Mouse (Mus musculus) kidney, adult 2 months (tissue): ENCODE data around the gene Vps26c.

Source experiments
- CTCF ChIP-seq: fragments of 200-500 bp; conservative IDR thresholded peaks from 2 replicates; pipeline ENCODE4 v1.5.1; 2011; ENCODE audit warnings: low read depth, mild to moderate bottlenecking, control low read depth, low read length, moderate library complexity, mixed read lengths; ENCODE audit not compliant: insufficient read depth, insufficient read length
- POLR2A ChIP-seq: fragments of 200-500 bp; IDR thresholded peaks from one replicate; pipeline ENCODE4 v1.6.1; 2011; ENCODE audit warnings: low read depth, low read length, control low read depth

- no peak for TF ChIP-seq CTCF
- TF ChIP-seq POLR2A, result no peak
Measured at GRCm38 (mm10) chr16:94487341-94487740, 39.3 kb downstream of the Vps26c start.
